Mouse (Mus musculus) kidney, adult 2 months (tissue): Measurements from ENCODE around the gene Card10.

Source experiments
- CTCF ChIP-seq: fragments of 200-500 bp; conservative IDR thresholded peaks from 2 replicates; pipeline ENCODE4 v1.5.1; 2011; ENCODE audit warnings: low read depth, mild to moderate bottlenecking, control low read depth, low read length, moderate library complexity, mixed read lengths; ENCODE audit not compliant: insufficient read depth, insufficient read length
- POLR2A ChIP-seq: fragments of 200-500 bp; IDR thresholded peaks from one replicate; pipeline ENCODE4 v1.6.1; 2011; ENCODE audit warnings: low read depth, low read length, control low read depth

DNA sequence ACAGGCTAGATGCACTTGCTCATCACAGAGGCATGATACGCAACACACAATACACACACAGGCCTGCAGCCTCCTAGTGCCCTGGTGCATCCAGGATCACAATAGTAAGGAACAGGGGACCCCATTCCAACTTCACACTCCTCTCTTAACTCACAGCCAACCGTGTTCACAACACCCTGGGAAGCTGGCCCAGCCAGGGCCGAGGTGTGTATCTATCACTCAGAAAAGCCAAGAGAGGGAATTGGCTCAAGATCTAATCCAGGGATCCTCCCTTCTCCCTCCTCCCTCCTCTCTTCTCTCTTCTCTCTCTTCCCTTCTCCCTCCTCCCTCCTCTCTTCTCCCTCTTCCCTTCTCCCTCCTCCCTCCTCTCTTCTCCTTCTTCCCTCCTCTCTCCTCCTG lies 66.7 kb downstream of the Card10 start:
- TF ChIP-seq CTCF (no peak), POLR2A (no peak)
